Mouse (Mus musculus): ENCODE data around the gene Gm7579.
"Not testable (repeated sequence)": the region's sequence is repeated elsewhere in the genome, so short reads cannot be mapped to it uniquely, and the experiment has no call there.

Gm7579 gene

GRCm38 (mm10) chr7:142211559-142211958 lies at the start of gene Gm7579:
Gm7579 (plus strand) TSS chr7:142211859.
- DNase-seq (ENCODE audit: low read depth): no peak

- not testable (repeated sequence) for DNase-seq (ENCODE audit: low read depth)
Observed at GRCm38 (mm10) chr7:142165639-142166038, 46.0 kb upstream of the Gm7579 start, which contains the start of gene Gm4553. Gm4553 (minus strand) TSS chr7:142165739.

- DNase-seq (ENCODE audit: low read depth): peak; percentile 60
Observed at GRCm38 (mm10) chr7:142169836-142170235, 41.8 kb upstream of the Gm7579 start.

GRCm38 (mm10) chr7:142175905-142176304 lies 35.8 kb upstream of the Gm7579 start, which contains the start of gene Krtap5-2:
Krtap5-2 (minus strand) TSS chr7:142176005.
- DNase-seq (ENCODE audit: low read depth): not testable (repeated sequence)

GRCm38 (mm10) chr7:142178685-142179084 lies 33.0 kb upstream of the Gm7579 start:
- no peak for DNase-seq (ENCODE audit: low read depth)

GRCm38 (mm10) chr7:142181021-142181420 lies 30.6 kb upstream of the Gm7579 start:
- DNase-seq (ENCODE audit: low read depth): no peak

- no peak for DNase-seq (ENCODE audit: low read depth)
Observed at GRCm38 (mm10) chr7:142188156-142188555, 23.5 kb upstream of the Gm7579 start.

- DNase-seq (ENCODE audit: low read depth): no peak
Observed at GRCm38 (mm10) chr7:142190289-142190688, 21.4 kb upstream of the Gm7579 start, which contains the start of gene Gm10153. Gm10153 (minus strand) TSS chr7:142190389.

GRCm38 (mm10) chr7:142198748-142199147 lies 12.9 kb upstream of the Gm7579 start:
- peak; percentile 20 for DNase-seq (ENCODE audit: low read depth)

GRCm38 (mm10) chr7:142201064-142201463 lies 10.6 kb upstream of the Gm7579 start, which contains the start of gene Krtap5-3:
Krtap5-3 (plus strand) TSS chr7:142201364.
- no peak for DNase-seq (ENCODE audit: low read depth)

GRCm38 (mm10) chr7:142205488-142205887 lies 6.2 kb upstream of the Gm7579 start:
- DNase-seq (ENCODE audit: low read depth): no peak

- DNase-seq (ENCODE audit: low read depth): not testable (repeated sequence)
Observed at GRCm38 (mm10) chr7:142206891-142207290, 4.8 kb upstream of the Gm7579 start.

- DNase-seq (ENCODE audit: low read depth): not testable (repeated sequence)
Observed at GRCm38 (mm10) chr7:142212136-142212535, 477 bp downstream of the Gm7579 start.

- DNase-seq (ENCODE audit: low read depth): no peak
Observed at GRCm38 (mm10) chr7:142224518-142224917, 12.9 kb downstream of the Gm7579 start.

- DNase-seq (ENCODE audit: low read depth): not testable (repeated sequence)
Observed at GRCm38 (mm10) chr7:142229871-142230270, 18.2 kb downstream of the Gm7579 start, which contains the start of gene Krtap5-5. Krtap5-5 (minus strand) TSS chr7:142229971.

- no peak for DNase-seq (ENCODE audit: low read depth)
Observed at GRCm38 (mm10) chr7:142231540-142231939, 19.9 kb downstream of the Gm7579 start.

GRCm38 (mm10) chr7:142240978-142241377 lies 29.3 kb downstream of the Gm7579 start, which contains the start of gene Gm40460:
Gm40460 (minus strand) TSS chr7:142241078.
- DNase-seq (ENCODE audit: low read depth): no peak

- DNase-seq (ENCODE audit: low read depth): peak; percentile 56
Observed at GRCm38 (mm10) chr7:142249824-142250223, 38.2 kb downstream of the Gm7579 start.

- DNase-seq (ENCODE audit: low read depth): peak; percentile 33
Observed at GRCm38 (mm10) chr7:142255517-142255916, 43.9 kb downstream of the Gm7579 start.

GRCm38 (mm10) chr7:142258254-142258653 lies 46.6 kb downstream of the Gm7579 start, which contains the start of gene Gm2431:
Gm2431 (minus strand) TSS chr7:142258354.
- not testable (repeated sequence) for DNase-seq (ENCODE audit: low read depth)
